Mouse (Mus musculus) 3T3-L1 (cell line): ENCODE results near the gene Trpv4.

Source experiments
- DNase-seq: peaks from one replicate; pipeline ENCODE4 v3.0.0-alpha.2; 2015; ENCODE audit warnings: low read depth, low spot score

The Trpv4 gene

DNA sequence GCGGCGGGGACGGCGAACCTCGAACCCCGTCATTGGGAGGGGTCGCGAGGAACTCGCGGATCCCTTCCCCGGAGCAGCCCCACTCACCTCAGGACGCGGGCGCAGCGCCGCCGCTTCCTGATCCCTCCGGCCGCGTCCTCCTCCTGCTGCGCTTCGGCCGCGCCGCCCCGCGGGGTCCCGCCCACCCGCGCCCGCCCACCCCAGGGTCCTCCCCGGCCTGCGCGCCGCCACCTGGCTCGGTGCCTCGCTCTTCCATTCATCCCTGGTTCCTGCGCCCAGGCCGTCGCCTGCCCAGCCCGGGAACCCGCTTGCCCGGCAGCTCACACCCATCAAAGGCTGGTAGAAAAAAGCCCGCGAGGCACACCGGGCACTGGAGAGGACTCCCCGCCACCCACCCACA lies at the start of gene Trpv4:
Gene Trpv4 (minus strand): TSS at position 167 of the 400 bp plus-strand sequence.
- DNase-seq, result no peak

DNA sequence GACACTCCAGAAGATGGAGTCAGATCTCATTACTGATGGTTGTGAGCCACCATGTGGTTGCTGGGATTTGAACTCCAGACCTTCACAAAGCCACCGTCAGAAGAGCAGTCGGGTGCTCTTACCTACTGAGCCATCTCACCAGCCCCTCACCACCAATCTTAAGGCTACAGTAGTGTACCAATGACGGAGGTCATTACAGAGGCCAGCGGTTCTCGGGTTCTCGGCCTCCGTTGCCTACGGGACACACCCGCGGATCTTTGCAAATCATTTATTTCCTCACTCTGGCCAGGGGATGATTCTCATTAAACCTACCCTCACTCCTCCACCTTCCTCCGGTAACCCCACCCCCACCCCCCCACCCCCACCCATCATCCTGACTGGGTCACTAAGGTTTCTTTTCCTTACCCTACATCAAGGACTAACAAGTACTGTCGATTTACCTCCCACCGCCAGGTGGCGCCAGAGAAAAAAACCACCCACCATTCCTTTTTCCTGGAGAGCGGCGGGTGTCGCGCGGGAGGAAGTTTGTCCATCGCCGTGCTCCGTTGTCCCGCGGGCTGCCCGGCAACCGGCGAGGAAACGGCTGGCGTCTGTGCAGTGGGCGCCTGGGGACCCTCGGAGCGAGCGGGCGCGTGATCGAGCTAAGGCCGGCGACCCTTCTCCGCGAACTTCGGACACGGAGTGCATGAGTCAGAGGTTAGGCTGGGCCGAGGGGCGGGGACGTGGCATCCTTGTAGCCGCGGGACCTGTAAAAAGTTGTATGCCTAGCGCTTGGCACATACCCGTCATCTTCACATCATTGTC lies 49.2 kb upstream of the Trpv4 start, which contains the start of gene Tchp:
Gene Tchp (plus strand): TSS at position 496 of the 804 bp plus-strand sequence.
- peak; percentile 98 for DNase-seq

DNA sequence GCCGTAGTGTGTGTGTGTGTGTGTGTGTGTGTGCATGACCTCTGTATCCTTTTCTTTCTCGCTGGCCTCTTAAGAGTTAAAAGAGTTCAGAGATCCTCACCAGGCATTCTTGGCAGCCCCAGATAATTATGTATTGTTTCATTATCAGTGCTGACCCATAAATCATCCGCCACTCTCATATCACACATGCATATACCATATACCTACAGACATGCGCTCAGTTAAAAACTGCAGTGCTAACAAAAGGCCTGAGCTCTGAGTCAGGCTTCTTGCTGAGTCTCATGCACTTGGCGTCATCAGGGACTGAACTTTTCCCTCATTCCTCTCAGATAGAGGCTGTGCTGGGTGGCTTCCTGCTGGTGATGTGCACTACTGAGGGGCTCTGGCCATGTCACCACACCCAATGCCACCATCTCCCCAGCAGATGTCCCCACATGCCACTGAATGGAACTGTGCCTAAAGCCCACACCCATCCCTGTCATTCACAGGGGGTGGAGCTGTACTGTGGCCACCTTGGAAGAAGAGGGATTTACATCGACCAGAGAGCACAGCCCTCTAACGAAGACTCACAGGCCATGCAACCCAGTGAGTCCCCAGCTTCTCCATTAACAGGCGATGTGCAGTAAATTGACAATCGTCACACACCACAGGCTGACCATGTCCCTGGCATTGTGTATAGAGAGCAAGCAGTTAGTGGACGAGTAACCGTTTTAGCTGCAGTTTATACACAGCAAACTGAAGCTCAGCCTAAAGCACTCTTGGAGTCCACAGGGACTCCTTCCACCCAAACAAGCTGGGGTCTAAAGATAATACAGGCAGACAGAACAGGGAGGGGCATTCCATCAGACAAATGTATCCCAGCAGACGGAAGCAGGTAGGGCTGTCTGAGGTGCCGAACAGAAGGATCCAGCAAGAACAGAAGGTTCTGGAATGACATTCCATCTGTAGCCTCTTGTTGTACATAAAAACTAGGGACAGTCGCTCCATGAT lies 44.5 kb upstream of the Trpv4 start:
- peak; percentile 76 for DNase-seq

GRCm38 (mm10) chr5:114699015-114699414 lies 40.8 kb upstream of the Trpv4 start:
- no peak for DNase-seq

DNA sequence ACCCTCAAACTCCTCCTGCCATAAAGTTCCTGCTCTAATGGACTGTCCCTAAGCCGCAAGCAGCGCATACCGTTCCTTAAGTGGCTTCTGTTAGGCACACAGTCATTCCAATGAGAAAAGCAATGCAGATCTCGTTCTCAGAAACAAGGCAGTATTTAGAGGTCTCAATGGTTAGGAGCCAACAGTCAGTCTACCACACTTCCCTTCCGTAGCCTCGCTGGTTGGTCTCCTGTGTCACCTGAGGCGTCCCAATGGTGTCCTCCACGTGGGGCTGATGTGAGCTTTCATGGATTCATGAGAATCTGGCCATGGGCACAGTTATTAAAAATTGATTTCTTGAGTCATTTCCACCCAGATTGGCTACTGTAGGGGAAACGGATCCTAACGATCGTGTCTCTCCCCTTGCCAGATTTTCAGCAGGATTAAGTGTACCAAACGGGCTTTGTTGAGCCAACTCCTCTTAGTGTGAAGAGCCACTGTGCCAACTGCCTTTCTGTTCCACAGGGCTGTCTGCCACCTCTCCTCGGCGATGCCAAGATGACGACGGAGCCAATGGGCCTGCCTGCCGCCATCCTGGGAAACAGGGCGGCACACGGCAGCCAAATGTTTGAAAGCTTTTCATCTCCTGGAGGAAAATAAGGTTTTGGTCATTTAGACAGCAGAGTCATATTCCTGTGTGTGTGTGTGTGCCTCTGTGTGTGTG lies 40.0 kb upstream of the Trpv4 start:
- DNase-seq, result no peak

DNA sequence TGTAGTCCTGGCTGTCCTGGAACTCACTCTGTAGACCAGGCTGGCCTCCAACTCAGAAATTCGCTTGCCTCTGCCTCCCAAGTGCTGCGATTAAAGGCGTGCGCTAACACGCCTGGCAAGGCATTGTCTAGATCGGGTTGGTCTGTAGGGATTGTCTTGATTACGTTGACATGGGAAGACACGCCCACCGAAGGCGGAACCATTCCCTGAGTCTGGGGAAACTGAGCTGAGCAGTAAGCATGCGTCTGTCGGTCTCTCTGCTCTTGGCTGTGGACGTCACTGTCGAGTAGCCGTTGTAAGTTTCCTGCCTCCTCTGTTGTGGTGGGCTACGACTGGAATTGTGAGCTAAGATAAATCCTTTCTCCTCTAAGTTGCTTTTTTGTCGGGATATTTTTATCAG lies 38.7 kb upstream of the Trpv4 start:
- no peak for DNase-seq

DNA sequence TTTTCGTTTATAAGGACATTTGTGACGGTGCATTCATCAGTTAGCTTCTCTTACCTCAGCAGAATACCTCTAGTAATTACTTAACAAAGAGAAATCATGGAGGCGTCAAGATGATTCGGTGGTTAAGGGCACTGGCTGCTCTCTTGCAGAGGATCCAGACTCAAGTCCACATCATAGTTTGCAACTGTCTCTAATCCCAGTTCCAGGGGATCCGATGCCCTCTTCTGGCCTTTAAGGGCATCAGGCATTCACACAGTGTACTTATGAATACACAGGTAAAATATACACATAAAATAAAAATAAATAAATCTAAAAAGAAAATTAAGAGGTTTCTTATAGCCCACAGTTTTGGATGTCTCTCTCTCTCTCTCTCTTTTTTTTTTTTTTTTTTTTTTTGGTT lies 37.6 kb upstream of the Trpv4 start:
- peak; percentile 60 for DNase-seq

- DNase-seq, result peak; percentile 91
Measured at GRCm38 (mm10) chr5:114690633-114691567, 32.7 kb upstream of the Trpv4 start, which contains the start of gene Gltp. Gene Gltp, minus strand, starts transcription at chr5:114690984.

- peak; percentile 43 for DNase-seq
Measured at GRCm38 (mm10) chr5:114689700-114690366, 31.6 kb upstream of the Trpv4 start.

DNA sequence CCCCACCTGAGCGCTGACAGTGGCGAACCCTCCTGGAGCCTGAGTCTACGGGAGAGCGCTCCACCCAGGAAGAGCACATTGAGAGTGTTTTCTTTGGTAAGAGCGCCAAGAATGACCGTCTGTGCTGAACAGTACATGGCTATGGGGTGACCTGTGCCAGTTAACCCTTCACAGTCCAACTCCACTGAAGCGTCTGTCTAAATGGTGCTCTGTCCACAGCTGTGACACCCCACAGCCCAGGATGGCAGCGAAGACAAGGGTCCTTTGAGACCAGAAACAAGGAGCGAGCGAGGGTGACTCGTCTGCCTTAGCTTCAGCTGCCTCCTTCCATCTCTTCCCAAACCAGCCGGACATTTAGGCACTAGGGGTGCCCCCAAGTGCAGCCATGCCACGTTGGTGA lies 30.5 kb upstream of the Trpv4 start:
- DNase-seq, result no peak

DNA sequence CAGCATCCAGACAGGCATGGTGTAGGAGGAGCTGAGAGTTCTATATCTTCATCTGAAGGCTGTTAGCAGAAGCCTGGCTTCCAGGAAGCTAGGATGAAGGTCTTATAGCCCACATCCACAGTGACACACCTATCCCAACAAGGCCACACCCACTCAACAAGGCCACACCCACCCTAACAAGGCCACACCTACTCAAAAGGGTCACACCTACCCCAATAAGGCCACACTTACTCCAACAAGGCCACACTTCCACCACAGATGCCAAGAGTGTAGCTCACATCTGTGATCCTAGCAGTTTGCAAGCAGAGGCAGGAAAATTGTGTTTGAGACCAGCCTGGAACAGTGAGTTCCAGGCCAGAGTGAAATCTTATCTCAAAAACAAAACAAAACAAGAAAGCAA lies 29.7 kb upstream of the Trpv4 start:
- no peak for DNase-seq

DNA sequence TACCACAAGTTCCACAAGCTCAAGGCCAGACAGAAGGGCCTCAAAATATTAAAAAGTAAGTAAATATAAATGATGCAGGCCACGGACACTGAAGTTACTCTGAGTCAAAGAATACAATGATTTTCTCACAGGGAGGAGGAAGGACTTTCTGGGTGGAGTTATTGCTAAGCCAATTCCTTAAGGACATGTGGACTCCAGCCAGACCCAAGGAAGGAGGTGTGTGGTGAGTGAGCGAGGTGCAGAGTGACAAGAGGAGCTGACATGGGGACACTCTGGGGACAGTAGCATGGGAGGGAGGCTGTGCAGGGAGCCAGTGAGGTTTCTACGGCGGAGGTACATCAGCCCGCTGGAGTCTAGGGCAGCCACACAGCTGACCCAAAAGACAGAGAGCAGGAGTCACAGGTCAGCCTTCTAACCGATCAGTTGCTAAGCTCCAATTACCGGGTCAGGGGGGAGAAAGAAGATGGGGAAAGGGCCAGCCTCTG lies 28.5 kb upstream of the Trpv4 start:
- no peak for DNase-seq

GRCm38 (mm10) chr5:114685986-114686385 lies 27.8 kb upstream of the Trpv4 start:
- DNase-seq, result no peak

DNA sequence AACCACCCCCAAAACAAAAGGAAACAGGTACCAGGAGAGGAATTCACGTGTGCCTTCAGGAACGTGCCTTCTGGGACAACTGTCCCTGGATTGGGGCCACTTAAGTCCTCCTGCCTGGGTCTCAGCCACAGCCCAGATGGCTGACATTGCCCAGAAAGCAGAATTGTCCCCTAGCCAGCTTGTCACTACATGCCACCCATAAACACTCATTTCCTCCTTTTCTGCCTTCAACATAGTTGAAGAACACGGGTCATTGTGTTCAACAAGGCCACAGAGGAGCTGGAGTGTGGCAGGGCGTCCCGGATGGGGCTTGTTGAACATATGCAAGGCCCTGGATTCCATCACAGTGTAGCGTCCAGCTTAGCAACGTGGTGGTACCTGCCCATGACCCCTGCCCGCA lies 23.5 kb upstream of the Trpv4 start:
- no peak for DNase-seq

DNA sequence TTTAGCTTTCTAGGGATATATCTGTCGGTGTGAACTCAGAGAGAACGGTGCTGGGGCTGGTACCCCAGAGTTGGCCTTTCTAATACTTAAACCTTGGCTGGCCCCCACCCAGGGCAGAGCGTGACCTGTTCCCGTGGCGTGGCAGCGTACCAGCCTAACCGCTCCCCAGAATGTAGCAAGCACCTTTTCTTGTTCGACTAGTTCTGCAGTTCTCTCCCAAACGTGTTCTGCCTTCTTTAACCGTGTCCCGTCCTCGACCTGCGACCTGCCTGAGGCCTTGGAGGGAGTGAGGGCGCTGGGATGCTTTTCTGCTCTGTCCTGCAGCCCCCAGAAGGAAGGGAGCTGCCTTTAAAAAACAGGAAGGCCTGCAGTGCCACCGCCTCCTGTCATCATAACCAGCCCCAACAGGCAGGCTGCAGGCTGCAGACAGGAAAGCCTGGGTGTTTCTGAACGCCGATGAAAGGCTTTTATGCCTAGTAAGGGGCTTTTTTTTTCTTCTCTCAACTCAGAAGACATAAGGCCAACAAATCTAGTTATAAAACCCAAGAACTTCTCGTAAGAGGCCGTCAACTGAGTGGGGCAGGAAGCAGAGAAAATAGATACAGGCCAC lies 22.6 kb upstream of the Trpv4 start:
- no peak for DNase-seq

GRCm38 (mm10) chr5:114679841-114680591 lies 21.8 kb upstream of the Trpv4 start:
- no peak for DNase-seq

DNA sequence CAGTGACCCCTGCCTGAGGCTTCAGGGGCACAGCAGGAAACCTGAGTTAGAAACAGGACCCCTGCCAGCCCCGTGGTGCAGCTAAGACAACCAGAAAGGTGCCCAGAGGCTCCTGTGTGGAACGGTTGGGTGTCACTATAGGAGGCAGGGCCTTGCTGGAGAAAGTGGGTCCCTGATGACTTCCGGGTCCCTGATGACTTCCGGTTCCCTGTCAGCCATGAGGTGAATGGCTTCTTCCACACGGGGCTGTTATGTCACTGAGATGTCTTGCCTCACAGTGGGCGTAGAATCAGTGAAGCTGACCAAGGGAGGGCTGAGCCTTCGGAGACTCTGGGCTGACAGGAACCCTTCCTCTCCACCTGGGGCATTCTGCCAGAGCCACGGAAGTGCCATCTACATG lies 16.4 kb upstream of the Trpv4 start:
- DNase-seq, result no peak

DNA sequence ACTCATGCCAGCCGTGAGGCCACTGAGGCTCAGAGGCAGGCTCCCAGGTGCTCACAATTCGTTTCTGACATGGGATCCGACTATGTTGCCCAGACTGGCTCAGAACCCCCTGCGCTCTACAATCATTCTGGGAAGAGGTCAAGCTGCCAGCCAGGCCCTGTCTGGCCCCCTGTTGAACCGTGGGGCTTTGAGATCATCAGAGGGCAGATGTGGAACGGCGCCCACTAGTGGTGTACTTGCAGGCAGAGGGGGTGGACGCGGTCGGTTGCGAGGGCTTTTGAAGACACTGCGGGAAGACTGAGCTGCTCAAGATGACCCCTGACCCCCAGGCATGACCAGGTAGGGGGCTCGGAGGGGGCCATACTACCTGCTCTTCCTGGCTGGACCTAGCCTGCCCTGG lies 14.9 kb upstream of the Trpv4 start:
- DNase-seq, result no peak

GRCm38 (mm10) chr5:114669014-114669413 lies 10.8 kb upstream of the Trpv4 start:
- DNase-seq, result no peak
